Mouse (Mus musculus): ENCODE measurements around the gene Slc4a10.
"Not testable (repeated sequence)": the region's sequence is repeated elsewhere in the genome, so short reads cannot be mapped to it uniquely, and the experiment has no call there.

Slc4a10 gene

DNA sequence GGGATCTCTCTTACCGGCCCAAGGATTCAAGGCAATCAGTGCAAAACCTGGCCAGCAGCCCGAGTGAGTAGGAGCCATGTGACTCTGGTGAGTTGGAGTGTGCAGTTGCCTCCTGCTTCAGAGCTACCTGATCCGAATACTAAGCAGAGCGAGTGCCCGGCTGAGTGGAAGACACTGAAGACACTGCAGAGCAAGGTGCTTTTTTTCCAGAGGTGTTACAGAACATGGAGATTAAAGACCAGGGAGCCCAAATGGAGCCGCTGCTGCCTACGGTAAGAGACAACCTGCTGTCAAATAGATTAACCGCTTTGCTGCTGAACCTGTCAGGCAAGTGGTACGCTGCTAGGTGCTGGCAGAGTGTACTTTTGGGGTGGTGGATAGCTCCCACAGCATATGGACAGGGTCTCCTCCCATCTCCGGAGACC is at the start of gene Slc4a10:
Gene Slc4a10, plus strand, starts transcription at position 42 of the 425 bp plus-strand sequence.
- no peak for DNase-seq

DNA sequence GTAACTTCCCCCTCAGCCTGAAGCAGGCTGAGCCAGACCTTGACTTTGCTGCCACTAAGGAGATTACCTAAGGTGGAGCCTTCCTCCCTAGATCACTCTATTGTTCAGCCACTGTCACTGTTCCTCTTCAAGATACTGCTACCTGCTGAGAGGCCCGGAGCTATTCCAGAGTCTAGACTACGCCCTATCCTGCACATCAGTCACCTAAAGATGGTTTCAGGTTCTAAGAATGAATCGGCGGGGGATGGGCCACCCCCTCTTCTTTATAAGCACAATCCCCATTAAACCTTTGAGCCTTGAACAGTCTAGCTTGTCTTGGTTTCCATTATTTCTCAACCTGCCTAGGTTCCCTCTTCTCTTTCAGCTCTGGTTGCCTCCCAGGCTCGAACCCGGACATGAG is 45.0 kb upstream of the Slc4a10 start:
- DNase-seq: not testable (repeated sequence)

DNA sequence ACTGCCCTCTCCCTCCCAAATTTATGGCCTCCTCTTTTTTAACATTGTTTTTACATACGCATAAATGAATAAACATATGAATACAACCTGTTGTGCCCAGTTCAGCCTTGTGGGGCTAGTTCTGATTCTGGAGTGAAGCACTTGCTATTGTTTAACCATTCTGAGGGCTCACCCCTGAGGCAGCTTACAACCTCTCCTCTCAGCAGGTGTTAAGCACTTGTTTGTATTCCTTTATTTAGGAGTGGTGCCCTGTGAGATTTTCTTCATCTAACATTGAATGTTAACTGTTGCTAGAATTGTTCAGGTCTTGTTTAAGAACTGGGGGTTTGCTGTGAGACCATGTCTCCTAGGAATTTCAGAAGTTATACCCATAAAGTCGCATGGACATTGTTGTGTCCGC is 28.1 kb upstream of the Slc4a10 start:
- no peak for DNase-seq

- no peak for DNase-seq
These were observed 720 bp downstream of the Slc4a10 start for GRCm38 (mm10) chr2:62046861-62047503.

- DNase-seq: no peak
These were observed 1.3 kb downstream of the Slc4a10 start for GRCm38 (mm10) chr2:62047504-62048005.

DNA sequence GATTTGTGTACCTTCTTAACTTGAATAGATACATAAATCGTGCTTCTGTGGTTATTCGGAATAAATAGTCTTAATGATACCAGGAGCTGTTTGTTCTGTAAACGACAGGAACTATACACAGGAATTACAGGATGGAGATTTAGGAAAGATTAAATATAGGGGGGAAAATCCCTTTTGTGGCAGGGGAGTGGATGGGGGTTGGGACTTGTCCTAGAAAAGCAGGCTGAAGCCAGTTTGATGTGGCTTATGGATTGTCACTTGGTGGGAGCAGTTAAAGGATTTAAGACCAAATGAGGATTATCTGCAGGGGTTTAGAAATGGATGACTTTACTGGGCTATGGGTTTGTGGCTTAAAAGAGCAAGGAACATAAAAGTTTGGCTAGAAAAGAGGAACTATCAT is 1.9 kb downstream of the Slc4a10 start:
- DNase-seq: no peak

DNA sequence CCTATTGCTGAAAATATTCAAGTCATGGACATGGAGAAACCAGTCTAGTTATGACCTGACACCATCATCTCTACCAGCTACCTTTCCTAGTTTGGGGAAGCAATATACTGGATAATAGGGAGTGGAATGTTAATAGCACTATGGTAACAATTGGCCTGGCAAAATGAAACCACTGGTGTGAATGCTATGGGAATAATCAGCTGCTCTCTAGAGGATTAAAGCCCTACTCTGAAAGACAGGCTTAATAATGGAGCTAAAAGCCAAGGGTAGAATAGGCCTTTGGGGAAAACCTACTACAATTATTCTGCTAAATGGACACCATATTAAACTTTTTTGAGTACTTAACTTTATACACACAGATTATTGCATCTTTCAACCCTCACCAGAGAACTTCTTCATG is 30.2 kb downstream of the Slc4a10 start:
- no peak for DNase-seq

GRCm38 (mm10) chr2:62087566-62087965 is 41.3 kb downstream of the Slc4a10 start:
- DNase-seq: no peak

DNA sequence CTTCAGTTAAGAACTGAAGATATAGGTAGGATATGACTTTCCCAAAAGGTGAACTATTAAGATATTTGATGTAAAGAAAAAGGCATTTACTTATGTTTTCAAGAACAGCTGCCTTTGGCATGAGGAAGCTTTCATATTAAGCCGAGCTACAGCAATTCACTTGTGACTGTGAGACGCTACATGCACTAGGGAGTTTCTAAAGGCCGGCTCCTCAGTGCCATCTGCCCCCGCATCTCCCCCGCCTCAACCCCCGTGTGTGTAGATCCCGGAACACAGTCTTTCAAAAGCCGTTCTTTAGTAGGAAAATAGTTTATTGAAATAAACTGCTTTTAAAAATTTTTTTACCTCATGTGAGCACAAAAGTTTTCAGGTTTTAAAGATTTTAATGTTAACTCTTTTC is 42.5 kb downstream of the Slc4a10 start:
- no peak for DNase-seq

DNA sequence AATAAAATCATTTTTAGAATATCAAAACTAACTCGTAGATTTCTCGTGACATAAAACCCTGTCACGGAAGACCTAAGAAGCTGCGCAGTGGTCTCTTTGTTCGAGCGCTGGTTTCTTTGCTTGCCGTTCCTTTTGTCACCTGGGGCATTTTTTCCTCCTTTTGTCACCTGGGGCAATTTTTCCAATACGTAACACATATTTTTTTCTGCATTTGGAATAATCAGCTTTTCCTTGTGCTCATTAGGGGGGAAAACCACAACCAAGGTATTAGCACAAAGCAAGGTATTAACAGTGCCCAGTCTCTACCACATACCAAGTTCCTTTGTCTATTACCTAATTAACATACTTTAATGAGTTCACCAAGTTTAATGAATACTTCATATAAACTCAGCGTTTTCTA is 42.9 kb downstream of the Slc4a10 start:
- no peak for DNase-seq

DNA sequence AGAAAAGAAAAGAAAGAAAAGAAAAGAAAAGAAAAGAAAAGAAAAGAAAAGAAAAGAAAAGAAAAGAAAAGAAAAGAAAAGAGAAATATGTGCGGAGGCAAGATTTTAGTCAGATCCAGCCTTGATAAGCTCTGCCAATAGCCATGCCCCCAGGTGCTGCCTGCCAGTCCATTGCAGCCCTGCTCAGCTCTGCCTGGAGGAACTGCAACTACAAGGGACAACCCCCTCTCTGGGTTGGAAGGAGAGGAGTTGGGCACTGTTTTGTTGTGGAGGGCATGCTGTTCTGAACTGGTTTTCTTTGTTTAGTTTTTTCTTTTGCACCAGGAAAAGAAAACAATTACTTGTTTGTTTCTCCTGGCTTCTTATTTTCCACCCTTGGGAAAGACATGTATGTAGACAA is 54.3 kb downstream of the Slc4a10 start:
- DNase-seq: no peak

DNA sequence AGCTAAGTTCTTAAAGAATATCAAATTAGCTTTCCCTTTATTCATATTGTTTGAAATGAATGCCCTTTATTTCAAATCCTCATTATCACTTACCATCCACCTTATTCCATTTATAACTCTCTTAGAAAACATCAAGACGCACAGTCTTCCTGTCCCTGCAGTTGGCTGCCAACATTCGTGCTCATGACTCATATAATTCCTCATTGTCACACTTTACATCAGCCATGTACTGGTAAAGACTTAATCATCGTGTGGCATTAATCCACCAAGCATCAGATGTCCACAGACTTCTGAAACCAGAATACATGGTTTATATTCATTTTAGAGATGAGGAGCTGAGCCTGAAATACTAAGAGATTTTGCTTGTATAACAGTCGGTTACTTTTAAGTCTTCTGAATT is 69.1 kb downstream of the Slc4a10 start:
- DNase-seq: no peak

- no peak for DNase-seq
These were observed 83.7 kb downstream of the Slc4a10 start for GRCm38 (mm10) chr2:62129975-62130374.

DNA sequence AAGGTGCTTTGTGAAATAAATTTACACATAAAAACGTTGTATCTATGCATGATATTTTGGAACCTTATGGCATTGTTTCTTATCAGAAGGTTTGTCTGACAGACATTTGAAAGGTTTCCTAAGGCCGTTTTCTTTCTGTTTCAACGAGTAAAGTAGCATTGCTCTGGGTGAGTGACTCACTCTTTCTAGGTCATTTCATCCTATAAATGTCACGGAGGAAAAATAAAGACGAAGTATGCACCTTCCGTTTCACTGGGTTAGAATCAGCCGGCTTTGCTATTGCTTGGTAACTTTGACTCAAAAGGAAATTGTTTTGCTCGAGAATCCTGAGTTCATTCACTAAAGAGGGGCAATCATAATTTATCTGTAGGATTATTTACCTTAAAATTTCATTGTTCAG is 88.6 kb downstream of the Slc4a10 start:
- no peak for DNase-seq

GRCm38 (mm10) chr2:62147636-62148035 is 101.4 kb downstream of the Slc4a10 start:
- no peak for DNase-seq

DNA sequence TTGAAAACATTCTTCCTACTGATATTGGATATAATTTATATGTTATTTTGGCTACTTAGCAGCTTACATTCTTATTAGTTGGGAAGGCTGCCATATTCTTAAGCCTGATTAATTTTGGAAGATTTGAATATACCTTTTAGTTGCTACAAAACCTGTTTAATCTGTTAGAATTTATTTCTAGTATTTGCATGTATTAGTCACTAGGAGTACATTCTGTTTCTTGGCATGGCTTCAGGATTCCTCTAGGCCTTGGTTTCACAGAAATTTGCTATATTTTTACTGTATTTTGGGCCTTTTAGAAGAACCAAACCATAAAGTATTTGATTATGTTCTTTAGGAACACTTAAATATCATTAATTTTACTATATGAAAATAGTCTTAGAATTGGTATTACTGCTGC is 103.2 kb downstream of the Slc4a10 start:
- no peak for DNase-seq

- no peak for DNase-seq
These were observed 104.6 kb downstream of the Slc4a10 start for GRCm38 (mm10) chr2:62150830-62151229.

DNA sequence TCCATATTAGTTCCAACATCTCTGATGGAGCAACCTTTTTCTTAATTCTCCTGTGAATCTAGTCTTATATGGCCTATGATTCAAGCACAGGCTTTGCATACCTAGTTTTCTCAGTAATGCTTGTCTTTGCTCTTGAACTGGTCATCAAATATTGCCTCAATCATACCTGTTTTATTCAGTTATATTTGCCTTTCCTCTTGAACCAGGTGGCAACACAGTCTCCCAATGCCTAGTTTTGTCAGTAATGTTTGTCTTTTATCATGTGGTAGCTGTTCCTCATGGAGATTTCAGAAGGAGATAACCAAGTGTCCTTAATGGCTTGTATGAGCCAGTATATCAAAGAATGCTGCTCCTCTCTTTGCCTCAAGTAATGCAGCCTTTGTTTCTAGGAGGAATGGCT is 163.8 kb downstream of the Slc4a10 start:
- DNase-seq: no peak

DNA sequence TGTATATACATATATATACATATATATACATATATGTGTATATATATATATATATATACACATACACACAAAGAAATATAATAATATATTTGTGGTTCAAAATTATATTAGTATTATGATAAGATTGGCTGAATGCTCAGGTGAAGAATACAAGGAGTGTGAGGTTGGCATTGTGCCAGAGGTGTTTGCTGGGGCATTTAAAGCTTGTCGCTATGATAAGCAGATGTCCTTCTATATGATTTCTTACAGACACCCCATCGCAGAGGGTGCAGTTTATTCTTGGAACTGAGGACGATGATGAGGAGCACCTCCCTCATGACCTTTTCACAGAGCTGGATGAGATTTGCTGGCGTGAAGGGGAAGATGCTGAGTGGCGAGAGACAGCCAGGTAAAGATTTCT is 164.8 kb downstream of the Slc4a10 start:
- no peak for DNase-seq

- no peak for DNase-seq
These were observed 181.3 kb downstream of the Slc4a10 start for GRCm38 (mm10) chr2:62227563-62227962.

- no peak for DNase-seq
These were observed 185.0 kb downstream of the Slc4a10 start for GRCm38 (mm10) chr2:62231271-62231670.

DNA sequence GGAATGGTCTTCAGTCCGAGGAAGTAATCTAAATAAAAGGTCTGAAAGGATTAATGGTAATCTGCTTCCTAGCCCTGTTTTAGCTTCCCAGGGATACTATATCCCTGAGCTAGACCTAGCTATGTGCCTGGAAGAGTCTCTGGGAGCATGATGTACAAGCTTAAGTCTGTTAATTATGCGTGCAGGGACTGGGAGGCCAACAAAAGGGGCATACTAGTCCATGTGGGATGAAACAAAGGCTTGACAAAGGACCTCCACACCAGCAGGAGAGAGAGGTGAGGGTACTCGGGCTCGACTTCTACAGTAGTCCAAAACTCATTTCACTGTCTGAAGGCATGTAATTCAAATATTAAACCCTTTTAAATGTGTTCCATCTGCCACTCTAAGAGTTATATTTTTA is 197.9 kb downstream of the Slc4a10 start:
- DNase-seq: no peak

- no peak for DNase-seq
These were observed 222.2 kb downstream of the Slc4a10 start for GRCm38 (mm10) chr2:62268467-62268866.

- no peak for DNase-seq
These were observed 225.6 kb downstream of the Slc4a10 start for GRCm38 (mm10) chr2:62271840-62272239.

DNA sequence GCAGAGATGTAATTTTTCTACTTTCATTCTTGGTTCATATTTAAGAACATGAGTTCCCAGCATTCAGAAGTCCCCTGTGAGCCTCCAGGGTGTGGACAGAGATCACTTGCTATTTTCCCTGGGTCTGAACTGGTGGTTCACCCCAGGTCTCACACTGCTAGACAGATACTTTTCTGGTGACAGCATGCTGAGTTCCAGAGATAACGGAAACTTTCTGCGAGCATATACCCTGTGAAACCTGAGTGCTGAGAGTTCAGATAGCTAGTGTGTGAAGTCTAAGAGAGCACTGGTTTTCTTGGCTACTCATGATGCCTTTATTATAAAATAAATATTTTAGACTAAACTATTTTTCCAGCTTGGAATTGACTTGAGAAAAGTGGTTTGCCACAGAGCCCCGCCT is 232.5 kb downstream of the Slc4a10 start:
- no peak for DNase-seq
